Mouse (Mus musculus) layer of hippocampus, postnatal 36 days (tissue): ENCODE measurements around the gene Tpst2. TPM values are rescaled to one million over a fixed set of nuclear protein-coding genes. Genes with fewer than 3 reads are reported as not detected.

Experiments used
- DNase-seq, 2 experiments: peaks; one replicate each; pipeline ENCODE4 v3.0.0; 2022
- total RNA-seq, 2 experiments: library from RNA; stranded (reverse); gene quantifications; 2 replicates each; pipeline ENCODE4 v1.2.3; 2021

The Tpst2 gene
- total RNA-seq, 2 experiments from 2014 or later: 37.1 to 43.4 TPM

DNA sequence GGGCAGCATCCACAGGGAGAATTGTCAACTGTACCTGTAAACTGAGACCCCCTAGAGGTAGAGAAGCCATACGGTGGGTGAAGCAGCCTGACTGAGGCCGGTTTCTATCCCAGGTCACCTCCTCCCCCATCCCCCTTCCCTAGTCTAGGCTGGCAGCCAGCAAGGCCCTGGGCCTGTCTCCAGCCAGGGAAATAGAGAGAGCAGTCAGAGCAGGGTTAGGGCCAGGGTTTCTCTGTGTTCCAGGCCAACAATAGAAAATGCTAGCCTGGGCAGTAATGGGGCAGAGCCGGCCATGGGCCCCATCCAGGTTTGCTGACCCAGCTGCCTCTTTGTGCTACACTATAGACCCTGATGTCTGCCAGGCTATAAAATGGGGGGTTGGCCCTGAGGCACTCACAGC, 21.1 kb upstream of the Tpst2 start, which contains the start of gene Crybb1:
TSS of gene Crybb1 (plus strand) at position 390 of the 400 bp plus-strand sequence.
- DNase-seq: peak; percentile 81 to 83

DNA sequence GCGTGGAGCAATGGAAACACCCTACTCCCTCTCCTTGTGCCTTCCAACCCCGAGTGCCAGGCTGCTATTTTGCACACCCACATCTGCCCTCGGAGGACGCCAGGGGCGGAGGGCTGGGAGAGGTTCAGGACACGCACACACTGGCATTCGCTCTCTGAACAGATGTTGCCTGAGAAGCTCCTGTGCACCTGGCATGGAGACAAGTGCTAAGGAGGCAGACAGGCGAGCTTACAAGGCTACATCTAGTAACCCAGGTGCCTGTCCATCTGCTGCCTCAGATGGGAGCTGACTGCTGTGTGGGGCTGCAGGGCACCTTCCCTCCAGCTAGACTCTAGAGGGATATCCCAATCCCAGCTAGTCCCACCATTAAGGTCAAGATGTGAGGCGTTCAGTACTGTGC, 20.0 kb upstream of the Tpst2 start:
- DNase-seq: no peak

- no peak for DNase-seq
These were observed 18.6 kb upstream of the Tpst2 start for GRCm38 (mm10) chr5:112257896-112258295.

GRCm38 (mm10) chr5:112259862-112260650, 16.4 kb upstream of the Tpst2 start:
- no peak for DNase-seq

- no peak for DNase-seq
These were observed 15.7 kb upstream of the Tpst2 start for GRCm38 (mm10) chr5:112260818-112261217.

DNA sequence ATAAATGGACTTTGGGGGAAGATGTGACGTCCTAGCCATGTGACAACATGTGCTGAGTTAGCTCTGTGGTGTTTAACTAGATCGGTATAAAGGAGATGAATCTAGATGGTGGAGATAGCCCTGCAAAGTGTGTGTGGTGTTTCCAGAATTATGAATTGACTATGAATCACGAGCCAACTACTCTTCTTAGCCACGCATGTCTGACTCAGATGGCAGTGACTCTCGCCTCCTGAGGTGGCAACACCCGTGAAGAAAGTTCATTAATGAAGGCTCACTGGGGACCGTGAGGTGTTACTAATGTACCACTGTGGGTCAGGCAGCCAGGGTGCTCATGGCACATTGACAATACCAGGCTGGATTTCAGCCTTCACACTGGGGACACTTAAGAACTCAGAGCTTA, 12.4 kb upstream of the Tpst2 start:
- DNase-seq: no peak

DNA sequence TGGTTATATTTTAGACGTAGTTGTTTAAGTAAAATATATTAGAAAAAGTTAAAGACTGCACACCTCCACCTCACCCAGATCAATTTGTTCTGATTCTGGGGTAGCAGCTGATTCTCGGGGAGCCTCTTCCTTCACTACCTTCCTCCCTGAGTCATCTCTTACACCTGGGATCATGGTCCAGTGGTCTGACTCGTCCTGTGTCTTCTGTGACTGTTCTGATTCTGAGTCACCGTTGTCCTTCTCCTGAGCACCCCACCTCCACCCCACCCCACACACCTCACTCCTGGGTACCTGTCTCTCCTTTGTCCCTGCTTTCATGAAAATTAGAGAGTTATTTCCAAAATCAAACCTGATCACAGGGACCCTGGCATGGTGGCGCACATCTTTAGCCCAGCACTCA, 11.4 kb upstream of the Tpst2 start:
- no peak for DNase-seq

GRCm38 (mm10) chr5:112265515-112265914, 11.0 kb upstream of the Tpst2 start:
- DNase-seq: no peak

- no peak for DNase-seq
These were observed 10.3 kb upstream of the Tpst2 start for GRCm38 (mm10) chr5:112266011-112266777.

DNA sequence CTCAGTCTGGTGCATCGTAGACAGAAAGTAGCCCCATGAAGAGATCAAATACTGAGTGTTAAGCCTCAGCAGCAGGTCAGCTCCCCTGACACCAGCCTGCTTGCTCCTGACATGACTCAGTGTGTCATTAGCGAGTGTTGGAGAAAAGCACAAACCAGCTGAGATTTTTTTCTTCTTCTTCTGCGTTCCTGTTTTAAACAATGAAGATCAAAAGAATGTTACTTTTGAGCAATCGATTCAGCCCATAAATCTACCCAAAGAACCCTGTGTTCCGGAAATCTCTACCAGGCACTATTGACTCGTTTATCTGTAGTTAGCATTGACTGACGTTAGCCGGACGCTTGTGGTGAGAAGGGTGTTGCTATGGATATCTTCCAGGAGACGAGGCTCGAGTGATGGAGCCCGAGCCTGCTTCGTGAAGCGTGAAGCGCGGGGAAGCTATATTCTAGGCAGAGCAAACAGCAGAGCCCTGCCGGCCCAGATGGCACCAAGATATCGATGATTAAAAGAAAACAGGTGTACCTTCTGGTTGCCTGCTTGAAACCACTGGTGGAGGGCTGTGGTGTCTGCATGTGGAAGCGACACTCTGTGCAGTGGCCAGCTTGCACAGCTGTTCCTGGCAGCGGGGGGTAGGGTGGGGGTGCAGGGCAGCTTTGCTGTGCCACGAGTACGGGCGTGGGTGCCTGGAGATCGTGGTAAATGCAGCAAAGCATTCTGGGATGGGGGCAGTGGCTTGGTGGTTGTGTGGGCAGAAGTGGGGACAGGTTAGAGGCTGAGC, 5.5 kb upstream of the Tpst2 start:
- peak in 1 of 2 experiments; percentile 41 for DNase-seq

GRCm38 (mm10) chr5:112272934-112273333, 3.6 kb upstream of the Tpst2 start:
- DNase-seq: no peak

DNA sequence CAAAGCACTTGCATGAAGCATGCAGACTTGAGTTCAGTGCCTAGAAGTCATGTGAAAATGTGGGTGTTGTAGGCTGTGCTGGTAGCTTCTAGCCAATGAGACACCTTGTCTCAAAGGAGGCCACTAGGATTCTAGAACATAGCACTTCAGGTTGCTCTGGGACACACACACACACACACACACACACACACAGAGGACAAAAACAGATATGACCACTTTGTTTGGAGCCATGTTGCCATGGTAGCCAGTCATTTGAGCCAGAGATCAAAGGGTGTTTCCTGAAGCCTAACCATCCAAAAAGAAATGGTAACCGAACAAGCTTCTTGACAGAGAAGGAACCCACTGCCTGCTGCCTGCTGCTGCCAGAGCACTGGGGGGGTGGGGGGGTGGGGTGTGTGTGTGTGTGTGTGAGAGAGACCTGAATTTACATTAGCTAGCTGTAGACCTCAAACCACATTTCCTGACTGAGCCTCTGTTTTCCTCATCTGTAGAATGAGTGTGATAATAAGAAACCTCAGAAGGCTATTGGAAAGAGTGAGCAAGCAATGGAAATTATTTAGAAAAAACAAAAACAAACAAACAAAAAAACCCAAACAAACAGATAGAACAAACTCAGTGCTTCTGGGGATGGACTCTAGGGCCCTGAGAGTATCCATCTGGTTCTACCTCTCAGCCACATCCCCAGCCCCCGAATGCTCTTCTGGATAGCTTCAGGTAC, 2.6 kb upstream of the Tpst2 start:
- DNase-seq: no peak

DNA sequence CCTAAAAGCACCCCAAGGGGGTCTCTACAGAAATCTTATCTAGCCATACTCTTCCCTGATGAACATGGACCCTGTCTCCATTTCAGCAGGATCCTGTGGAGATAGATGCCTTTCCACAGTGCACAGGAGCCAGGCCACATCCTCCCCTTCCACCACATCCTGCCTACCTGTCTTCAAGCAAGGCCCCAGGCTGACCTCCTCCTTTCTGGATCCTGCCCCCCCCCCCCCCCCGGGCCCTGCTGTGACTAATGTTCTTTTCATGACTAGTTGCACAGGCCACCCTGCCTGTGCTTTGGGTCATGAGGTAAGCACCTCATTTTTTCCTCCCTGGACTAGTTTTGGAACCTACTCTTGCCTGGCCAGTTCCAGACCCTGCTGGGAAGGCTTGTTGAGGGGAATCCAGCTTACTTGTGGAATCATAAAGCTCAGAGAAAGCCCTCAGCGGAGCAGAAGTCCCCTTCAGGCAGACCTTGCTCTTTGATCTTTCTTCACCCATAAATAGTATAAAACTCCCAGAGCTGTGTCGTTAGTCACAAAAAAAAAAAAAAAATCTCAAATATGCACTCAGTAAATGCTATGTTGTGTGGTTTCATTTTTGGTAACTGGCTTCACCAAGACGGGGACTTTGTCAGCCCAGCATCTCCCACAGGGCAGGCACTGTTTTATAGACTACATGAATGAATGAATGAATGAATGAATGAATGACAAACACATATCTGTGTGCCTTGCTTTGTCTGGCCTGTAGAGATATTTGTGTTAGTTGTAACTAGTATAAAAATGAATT, 1.3 kb upstream of the Tpst2 start:
- no peak for DNase-seq

DNA sequence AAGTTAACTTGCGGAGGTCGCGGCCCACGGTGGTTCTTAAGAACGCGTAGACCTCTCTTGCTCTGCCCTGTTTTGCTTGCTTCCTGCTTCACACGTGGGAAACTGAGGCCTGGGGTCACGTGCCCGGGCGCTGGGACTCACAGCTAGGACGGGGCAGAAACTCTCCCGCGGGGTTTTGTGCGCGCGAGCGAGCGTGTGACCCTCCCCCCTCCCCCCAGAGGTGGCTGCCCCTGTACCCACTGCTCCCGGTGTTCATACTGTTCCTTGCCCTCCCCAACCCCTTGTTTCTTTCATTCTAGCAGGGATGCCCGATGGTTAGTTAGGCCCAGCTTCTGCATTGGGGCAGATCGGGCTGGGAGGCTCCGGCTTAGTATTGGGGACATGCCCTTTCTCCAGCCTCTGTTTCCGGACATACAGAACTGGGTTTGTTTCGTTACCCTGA, 437 bp downstream of the Tpst2 start:
- DNase-seq: no peak

GRCm38 (mm10) chr5:112277906-112278470, 1.5 kb downstream of the Tpst2 start:
- DNase-seq: no peak

GRCm38 (mm10) chr5:112279181-112280021, 2.9 kb downstream of the Tpst2 start:
- DNase-seq: no peak

- no peak for DNase-seq
These were observed 3.7 kb downstream of the Tpst2 start for GRCm38 (mm10) chr5:112280151-112280550.

- no peak for DNase-seq
These were observed 4.6 kb downstream of the Tpst2 start for GRCm38 (mm10) chr5:112280863-112281660.

GRCm38 (mm10) chr5:112281676-112282075, 5.2 kb downstream of the Tpst2 start:
- no peak for DNase-seq
